Mouse (Mus musculus) left cerebral cortex, adult 8-10 months (tissue): ENCODE data around the gene Gm8104. TPM values are rescaled to one million over a fixed set of nuclear protein-coding genes. Genes with fewer than 3 reads are reported as not detected.
"Not testable (repeated sequence)": the region's sequence is repeated elsewhere in the genome, so short reads cannot be mapped to it uniquely, and the experiment has no call there.

Experiments used
- DNase-seq, 2 experiments: peaks; one replicate each; pipeline ENCODE4 v3.0.0; 2022; ENCODE audit warnings: low spot score in 2 of 2
- total RNA-seq, 4 experiments: library from RNA; stranded (reverse); gene quantifications; 2 replicates each; pipeline ENCODE4 v1.2.4; 2022

Gm8104 gene
- total RNA-seq = under 1 TPM in 3 of 4 experiments, not detected in 1; 0.25 to 0.55 (median 0.46) TPM

- DNase-seq = not testable (repeated sequence)
Observed at GRCm38 (mm10) chr14:43100301-43100700, at the start of gene Gm8104. Gene Gm8104 (plus strand): TSS chr14:43100601.

GRCm38 (mm10) chr14:43058063-43058462 lies 42.3 kb upstream of the Gm8104 start:
- DNase-seq = peak in 1 of 2 experiments; percentile 7

- not testable (repeated sequence) for DNase-seq
Observed at GRCm38 (mm10) chr14:43060179-43060578, 40.2 kb upstream of the Gm8104 start.

- not testable (repeated sequence) for DNase-seq
Observed at GRCm38 (mm10) chr14:43076543-43076942, 23.9 kb upstream of the Gm8104 start, which contains the start of gene Gm8094. Gene Gm8094 (minus strand): TSS chr14:43076643.

- not testable (repeated sequence) for DNase-seq
Observed at GRCm38 (mm10) chr14:43084936-43085730, 15.3 kb upstream of the Gm8104 start.

- DNase-seq = not testable (repeated sequence)
Observed at GRCm38 (mm10) chr14:43089103-43089919, 11.1 kb upstream of the Gm8104 start.

GRCm38 (mm10) chr14:43119673-43120072 lies 19.3 kb downstream of the Gm8104 start:
- not testable (repeated sequence) for DNase-seq

- DNase-seq = not testable (repeated sequence)
Observed at GRCm38 (mm10) chr14:43126286-43126685, 25.9 kb downstream of the Gm8104 start.

Other genes starting within 250 kb of the Gm8104 start
- gene Gm21977, start 247.1 kb upstream of the Gm8104 start, total RNA-seq = not detected
- not detected for gene Gm8082, start 107.0 kb upstream of the Gm8104 start, total RNA-seq
- not detected for gene Gm10376, start 85.0 kb upstream of the Gm8104 start, total RNA-seq
- not detected for gene Gm8094, start 24.0 kb upstream of the Gm8104 start, total RNA-seq
- gene Gm7233, start 79.3 kb downstream of the Gm8104 start, total RNA-seq = under 1 TPM; 0.33 to 0.89 (median 0.48) TPM
- not detected for gene Gm8122, start 134.7 kb downstream of the Gm8104 start, total RNA-seq
- gene Gm8126, start 158.0 kb downstream of the Gm8104 start, total RNA-seq = under 1 TPM in 3 of 4 experiments, not detected in 1; 0.37 to 0.72 (median 0.43) TPM
- under 1 TPM; 0.27 to 0.72 (median 0.53) TPM for gene Gm9732, start 174.4 kb downstream of the Gm8104 start, total RNA-seq
- not detected for gene Gm8127, start 193.2 kb downstream of the Gm8104 start, total RNA-seq
- gene 1700001F09Rik, start 247.2 kb downstream of the Gm8104 start, total RNA-seq = 1 to 10 TPM in 1 of 4 experiments, under 1 TPM in 1, not detected in 2; 0.67 to 2.9 TPM